Mouse (Mus musculus): ENCODE results near the gene Rassf5.

DNA sequence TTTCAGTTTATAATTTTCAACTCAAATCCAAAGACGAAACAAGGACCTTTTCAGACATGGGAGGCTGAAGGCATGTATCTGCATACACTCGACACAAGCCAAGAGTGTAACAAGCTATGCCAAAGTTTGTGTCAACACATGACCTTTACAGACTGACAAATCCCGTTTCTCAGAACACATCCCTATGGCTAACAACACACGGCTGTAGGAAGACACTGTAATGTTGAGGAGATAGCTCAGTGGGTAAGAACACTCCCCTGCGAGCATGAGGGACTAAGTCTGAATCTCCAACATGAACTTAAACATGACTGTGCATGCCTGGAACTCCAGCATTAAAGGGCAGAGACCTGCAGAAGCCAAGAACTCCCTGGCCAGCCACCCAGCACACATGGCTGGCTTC is 38.7 kb downstream of the Rassf5 start:
- no peak for TF ChIP-seq POLR2A (IDR thresholded peaks at IDR 0.05; ENCODE audit: insufficient read depth, low read depth, low read length)
- no peak for TF ChIP-seq CTCF (IDR thresholded peaks at IDR 0.05; ENCODE audit: insufficient read depth, low read depth, low read length)
